Mouse (Mus musculus) ES-E14 (cell line): ENCODE data around the gene Wdr34. TPM values are rescaled to one million over a fixed set of nuclear protein-coding genes. Genes with fewer than 3 reads are reported as not detected.
A peak's percentile ranks its signal among the peaks of the same experiment; 100 is the strongest.

Experiments
- DNase-seq: peaks from one replicate; pipeline ENCODE4 v3.0.0-alpha.2; 2013; ENCODE audit warnings: low read depth, low spot score
- H3K27ac ChIP-seq: 2 replicates; pipeline ENCODE4 v1.5.1; 2012; ENCODE audit warnings: low read depth, mild to moderate bottlenecking, low read length, moderate library complexity, mixed read lengths; ENCODE audit not compliant: poor library complexity, insufficient read depth, severe bottlenecking
- H3K36me3 ChIP-seq: 2 replicates; pipeline ENCODE4 v1.6.1; 2012; ENCODE audit warnings: mild to moderate bottlenecking, low read length, moderate library complexity, mixed read lengths; ENCODE audit not compliant: control insufficient read depth, poor library complexity, insufficient read depth, severe bottlenecking
- H3K4me1 ChIP-seq, 2 experiments: fragments of 150-350 bp in 1 of 2; sonication (generic) in 1 of 2; 2 replicates each; pipeline ENCODE4 v1.6.1; 2012; ENCODE audit warnings: low read length in 2 of 2, mild to moderate bottlenecking in 1 of 2, mixed read lengths in 1 of 2; ENCODE audit not compliant: control insufficient read depth in 2 of 2, insufficient read depth in 2 of 2, poor library complexity in 1 of 2
- H3K4me3 ChIP-seq, 2 experiments: fragments of 150-350 bp in 1 of 2; sonication (generic) in 1 of 2; 2 replicates each; pipeline ENCODE4 v1.5.1; 2012; ENCODE audit warnings: low read length in 2 of 2, low read depth in 1 of 2, mild to moderate bottlenecking in 1 of 2, mixed read lengths in 1 of 2; ENCODE audit not compliant: insufficient read depth in 1 of 2, poor library complexity in 1 of 2, severe bottlenecking in 1 of 2
- H3K9ac ChIP-seq: 2 replicates; pipeline ENCODE4 v1.6.1; 2012; ENCODE audit warnings: low read depth, mild to moderate bottlenecking, low read length, mixed read lengths; ENCODE audit not compliant: poor library complexity, insufficient read depth, severe bottlenecking
- H3K9me3 ChIP-seq: fragments of 150-350 bp; sonication (generic); 2 replicates; pipeline ENCODE4 v1.6.1; 2012; ENCODE audit warnings: low read depth, mild to moderate bottlenecking, low read length; ENCODE audit not compliant: control insufficient read depth, insufficient read depth
- CHD2 ChIP-seq: IDR thresholded peaks from 2 replicates; pipeline ENCODE4 v1.6.1; 2014; ENCODE audit warnings: mild to moderate bottlenecking, low read depth, low read length, inconsistent platforms
- HCFC1 ChIP-seq: IDR thresholded peaks from 2 replicates; pipeline ENCODE4 v1.6.1; 2012; ENCODE audit warnings: low read length, inconsistent platforms, borderline replicate concordance; ENCODE audit not compliant: insufficient read depth
- MAFK ChIP-seq: IDR thresholded peaks from 2 replicates; pipeline ENCODE4 v1.6.1; 2014; ENCODE audit warnings: mild to moderate bottlenecking, low read depth, low read length, inconsistent platforms; ENCODE audit not compliant: insufficient read depth
- ZC3H11A ChIP-seq: IDR thresholded peaks from 2 replicates; pipeline ENCODE4 v1.6.1; 2012; ENCODE audit warnings: low read depth, mild to moderate bottlenecking, inconsistent platforms, low read length, borderline replicate concordance
- ZNF384 ChIP-seq: IDR thresholded peaks from 2 replicates; pipeline ENCODE4 v1.6.1; 2012; ENCODE audit warnings: low read depth, low read length, inconsistent platforms
- in situ Hi-C, 2 experiments: fragments of 600-800 bp; cut with MboI; formaldehyde crosslinking; loops; one replicate each; pipeline ENCODE4 v1.15.1; 2025; ENCODE audit warnings: low sequenced_read_pairs in 2 of 2, inconsistent platforms in 1 of 2; ENCODE audit not compliant: unreplicated experiment in 2 of 2
- total RNA-seq: library from RNA; depleted of rRNA; stranded (reverse); fragments of 300-350 nt; gene quantifications from 2 replicates; pipeline ENCODE4 v1.2.3, GENCODE M21; 2012

Gene Wdr34
- total RNA-seq, 1 experiment = 22.6 TPM

GRCm38 (mm10) chr2:30073285-30073684 lies 24.6 kb upstream of the Wdr34 start:
- TF ChIP-seq HCFC1 (no peak), CHD2 (no peak)
- H3K4me3 ChIP-seq = no peak overlapping the region
- peaks cover 26% of the 10 kb centered on the region for H3K36me3 ChIP-seq
- H3K27ac ChIP-seq = no peak overlapping the region; the same call in 1 of the 2 replicates
- H3K9me3 ChIP-seq = no peaks in the 10 kb centered on the region
- no peak overlapping the region for H3K9ac ChIP-seq
- DNase-seq = no peak
- in situ Hi-C loops = no loop called here
- 0 out of 4 replicates have a peak, but pooled peaks cover 0 to under 1% of the 10 kb centered on the region in 2 experiments for H3K4me1 ChIP-seq

- Histone ChIP-seq H3K9ac (no peak overlapping the region), H3K4me1 (peaks cover 2% of the 10 kb centered on the region in 2 experiments; a peak in 2 of 4 replicates), H3K4me3 (no peak overlapping the region), H3K27ac (no peak overlapping the region; the same call in 1 of the 2 replicates), H3K9me3 (no peaks in the 10 kb centered on the region), H3K36me3 (peaks cover 30% of the 10 kb centered on the region)
- TF ChIP-seq ZC3H11A (no peak), ZNF384 (no peak), CHD2 (no peak; the same call in 1 of the 2 replicates), HCFC1 (no peak), MAFK (no peak)
- in situ Hi-C loops = no loop called here
- no peak for DNase-seq
Observed at GRCm38 (mm10) chr2:30072875-30073274, 24.2 kb upstream of the Wdr34 start.

- Histone ChIP-seq H3K9me3 (no peaks in the 10 kb centered on the region), H3K4me3 (peak overlapping the region; percentile 95 to 99), H3K9ac (peak overlapping the region; percentile 57), H3K36me3 (peaks cover 56% of the 10 kb centered on the region), H3K27ac (no peak overlapping the region; the same call in 1 of the 2 replicates), H3K4me1 (peaks cover 2 to 3% of the 10 kb centered on the region in 2 experiments; a peak in 2 of 4 replicates)
- in situ Hi-C loops = no loop called here
- DNase-seq = no peak
- TF ChIP-seq CHD2 (no peak), HCFC1 (no peak), MAFK (no peak), ZC3H11A (no peak), ZNF384 (no peak)
Observed at GRCm38 (mm10) chr2:30067962-30068361, 19.3 kb upstream of the Wdr34 start.

GRCm38 (mm10) chr2:30067031-30067888 lies 18.6 kb upstream of the Wdr34 start:
- no peak for TF ChIP-seq MAFK
- no peak for TF ChIP-seq ZC3H11A
- no peak for TF ChIP-seq HCFC1
- TF ChIP-seq ZNF384 = no peak
- TF ChIP-seq CHD2 = no peak
- in situ Hi-C loops = no loop called here
- no peak for DNase-seq
- Histone ChIP-seq H3K9ac (peak overlapping the region; percentile 99), H3K9me3 (no peaks in the 10 kb centered on the region), H3K4me1 (peaks cover 2 to 3% of the 10 kb centered on the region in 2 experiments; a peak in 2 of 4 replicates), H3K36me3 (peaks cover 57% of the 10 kb centered on the region), H3K27ac (peak overlapping the region; percentile 98), H3K4me3 (peak overlapping the region; percentile 95 to 99)
